Mouse (Mus musculus): ENCODE results near the gene Gm10645. TPM values are rescaled to one million over a fixed set of nuclear protein-coding genes. Genes with fewer than 3 reads are reported as not detected.

Gene Gm10645
- total RNA-seq, 4 experiments from 2014 or later, result not detected

GRCm38 (mm10) chr8:83169127-83169526 is 3.2 kb upstream of the Gm10645 start:
- DNase-seq (ENCODE audit: low spot score), result no peak

GRCm38 (mm10) chr8:83167932-83168331 is 2.0 kb upstream of the Gm10645 start:
- DNase-seq (ENCODE audit: low spot score), result no peak

GRCm38 (mm10) chr8:83165235-83165930 is 587 bp downstream of the Gm10645 start, which contains the start of gene Tbc1d9:
Gene Tbc1d9, plus strand, starts transcription at chr8:83165352.
- DNase-seq (ENCODE audit: low spot score), result peak; percentile 53

- no peak for DNase-seq (ENCODE audit: low spot score)
These were observed 5.4 kb downstream of the Gm10645 start for GRCm38 (mm10) chr8:83160613-83161012.

GRCm38 (mm10) chr8:83159615-83160014 is 6.4 kb downstream of the Gm10645 start:
- DNase-seq (ENCODE audit: low spot score), result no peak

- DNase-seq (ENCODE audit: low spot score), result no peak
These were observed 7.0 kb downstream of the Gm10645 start for GRCm38 (mm10) chr8:83158971-83159370.

GRCm38 (mm10) chr8:83155110-83155509 is 10.9 kb downstream of the Gm10645 start:
- DNase-seq (ENCODE audit: low spot score), result no peak

- DNase-seq (ENCODE audit: low spot score), result no peak
These were observed 13.5 kb downstream of the Gm10645 start for GRCm38 (mm10) chr8:83152470-83152869.

- DNase-seq (ENCODE audit: low spot score), result no peak
These were observed 13.9 kb downstream of the Gm10645 start for GRCm38 (mm10) chr8:83152055-83152454.

GRCm38 (mm10) chr8:83149124-83149523 is 16.8 kb downstream of the Gm10645 start:
- no peak for DNase-seq (ENCODE audit: low spot score)

- no peak for DNase-seq (ENCODE audit: low spot score)
These were observed 20.5 kb downstream of the Gm10645 start for GRCm38 (mm10) chr8:83145421-83145820.

- DNase-seq (ENCODE audit: low spot score), result no peak
These were observed 21.4 kb downstream of the Gm10645 start for GRCm38 (mm10) chr8:83144601-83145000.

- DNase-seq (ENCODE audit: low spot score), result no peak
These were observed 24.6 kb downstream of the Gm10645 start for GRCm38 (mm10) chr8:83141358-83141757.

GRCm38 (mm10) chr8:83140701-83141111 is 25.3 kb downstream of the Gm10645 start:
- no peak for DNase-seq (ENCODE audit: low spot score)

GRCm38 (mm10) chr8:83140068-83140467 is 25.9 kb downstream of the Gm10645 start:
- DNase-seq (ENCODE audit: low spot score), result peak; percentile 47

GRCm38 (mm10) chr8:83135086-83135485 is 30.9 kb downstream of the Gm10645 start:
- no peak for DNase-seq (ENCODE audit: low spot score)

Other genes starting within 250 kb of the Gm10645 start
- 1 to 10 TPM; 1.9 to 3.7 (median 2.8) TPM for gene Tbc1d9, start 818 bp downstream of the Gm10645 start, total RNA-seq (2022)
- gene Ucp1, start 124.2 kb upstream of the Gm10645 start, total RNA-seq (2022), result 1 to 10 TPM; 1.7 to 2.8 (median 2.2) TPM
- gene Elmod2, start 166.3 kb upstream of the Gm10645 start, total RNA-seq (2022), result 10 to 100 TPM in 1 of 4 experiments, 1 to 10 TPM in 3; 7.0 to 10.4 (median 9.5) TPM
- gene Mgat4d, start 182.3 kb upstream of the Gm10645 start, total RNA-seq (2022), result not detected
- not detected for gene Clgn, start 223.7 kb upstream of the Gm10645 start, total RNA-seq (2022)

All from heart, adult 8-10 months (tissue).